Mouse (Mus musculus): ENCODE results near the gene Adcyap1r1. TPM values are rescaled to one million over a fixed set of nuclear protein-coding genes. Genes with fewer than 3 reads are reported as not detected.

Gene Adcyap1r1
- 1 to 10 TPM; 4.4 to 4.5 TPM for total RNA-seq (2021)
- polyA plus RNA-seq (2012; rRNA removed), result 4.8 and 7.4 TPM in 2 replicates
- long read RNA-seq, partial matches to known transcripts, result 0 of 1 reads
- long read RNA-seq, other reads (novel, unspliced or antisense), result 0 of 1 reads

GRCm38 (mm10) chr6:55451771-55452371, at the start of gene Adcyap1r1:
Gene Adcyap1r1 (plus strand): TSS chr6:55451978.
- Histone ChIP-seq H3K27me3 (ENCODE audit: control insufficient read depth, insufficient read depth, low read length) (peaks cover 2% of the 10 kb centered on the region), H3K36me3 (ENCODE audit: control insufficient read depth, insufficient read depth, low read length) (no peaks in the 10 kb centered on the region), H3K27ac (peak within 1 kb of the TSS; percentile 51), H3K4me1 (ENCODE audit: control insufficient read depth, insufficient read depth, low read length) (0 out of 2 replicates have a peak, but pooled peaks cover 1% of the 10 kb centered on the region), H3K9ac (ENCODE audit: low read depth, low read length) (peak within 1 kb of the TSS; percentile 55), H3K4me3 (peak within 1 kb of the TSS; percentile 52), H3K79me2 (replicated peaks; ENCODE audit: control insufficient read depth, insufficient read depth, low read length) (no peaks in the 10 kb centered on the region)
- WGBS, result under 1% methylated on average over 58 of the region's 58 CpGs
- peak; percentile 44 to 62 for DNase-seq
- no peak for TF ChIP-seq EP300 (IDR thresholded peaks at IDR 0.05; ENCODE audit: insufficient read depth, low read depth, low read length)
- TF ChIP-seq POLR2A (IDR thresholded peaks at IDR 0.05; ENCODE audit: insufficient read depth, low read depth, low read length), result no peak
- TF ChIP-seq CTCF (IDR thresholded peaks at IDR 0.05), result no peak
- intact Hi-C loops (cut with DNase I), result loop anchor here (5.0 kb wide), 2 partner anchors 40 to 55 kb away; no protein-coding TSS in a partner anchor

- 57% methylated on average over 9 of the region's 9 CpGs for WGBS
- H3K4me1 ChIP-seq (ENCODE audit: control insufficient read depth, insufficient read depth, low read length), result peaks cover 10% of the 10 kb centered on the region
- no peaks in the 10 kb centered on the region for H3K79me2 ChIP-seq (replicated peaks; ENCODE audit: control insufficient read depth, insufficient read depth, low read length)
- no peaks in the 10 kb centered on the region for H3K36me3 ChIP-seq (ENCODE audit: control insufficient read depth, insufficient read depth, low read length)
- intact Hi-C loops (cut with DNase I), result no loop called here
- no peak overlapping the region for H3K4me3 ChIP-seq
- TF ChIP-seq CTCF (IDR thresholded peaks at IDR 0.05), result no peak
- no peak for TF ChIP-seq EP300 (IDR thresholded peaks at IDR 0.05; ENCODE audit: insufficient read depth, low read depth, low read length)
- no peak for TF ChIP-seq POLR2A (IDR thresholded peaks at IDR 0.05; ENCODE audit: insufficient read depth, low read depth, low read length)
- H3K27me3 ChIP-seq (ENCODE audit: control insufficient read depth, insufficient read depth, low read length), result no peaks in the 10 kb centered on the region
- peak; percentile 39 to 53 for DNase-seq
- H3K9ac ChIP-seq (ENCODE audit: low read depth, low read length), result no peak overlapping the region
- H3K27ac ChIP-seq, result peak overlapping the region; percentile 7; the same call in 1 of the 2 replicates
Measured at GRCm38 (mm10) chr6:55402041-55402776, 49.6 kb upstream of the Adcyap1r1 start.

GRCm38 (mm10) chr6:55403411-55404309, 48.1 kb upstream of the Adcyap1r1 start:
- 61% methylated on average over 9 of the region's 9 CpGs for WGBS
- Histone ChIP-seq H3K4me1 (ENCODE audit: control insufficient read depth, insufficient read depth, low read length) (peaks cover 12% of the 10 kb centered on the region), H3K4me3 (no peak overlapping the region), H3K27me3 (ENCODE audit: control insufficient read depth, insufficient read depth, low read length) (no peaks in the 10 kb centered on the region), H3K79me2 (replicated peaks; ENCODE audit: control insufficient read depth, insufficient read depth, low read length) (no peaks in the 10 kb centered on the region), H3K27ac (peak overlapping the region; percentile 17), H3K36me3 (ENCODE audit: control insufficient read depth, insufficient read depth, low read length) (no peaks in the 10 kb centered on the region), H3K9ac (ENCODE audit: low read depth, low read length) (no peak overlapping the region)
- peak in 1 of 2 experiments; percentile 35 for DNase-seq
- intact Hi-C loops (cut with DNase I), result no loop called here
- TF ChIP-seq POLR2A (IDR thresholded peaks at IDR 0.05; ENCODE audit: insufficient read depth, low read depth, low read length) (no peak), EP300 (IDR thresholded peaks at IDR 0.05; ENCODE audit: insufficient read depth, low read depth, low read length) (no peak), CTCF (IDR thresholded peaks at IDR 0.05) (no peak)

- peaks cover 11% of the 10 kb centered on the region for H3K4me1 ChIP-seq (ENCODE audit: control insufficient read depth, insufficient read depth, low read length)
- TF ChIP-seq CTCF (IDR thresholded peaks at IDR 0.05) (no peak), POLR2A (IDR thresholded peaks at IDR 0.05; ENCODE audit: insufficient read depth, low read depth, low read length) (no peak), EP300 (IDR thresholded peaks at IDR 0.05; ENCODE audit: insufficient read depth, low read depth, low read length) (no peak)
- WGBS, result 62% methylated on average over 5 of the region's 5 CpGs
- no peaks in the 10 kb centered on the region for H3K36me3 ChIP-seq (ENCODE audit: control insufficient read depth, insufficient read depth, low read length)
- H3K79me2 ChIP-seq (replicated peaks; ENCODE audit: control insufficient read depth, insufficient read depth, low read length), result no peaks in the 10 kb centered on the region
- DNase-seq, result no peak
- no peak overlapping the region for H3K4me3 ChIP-seq
- no peaks in the 10 kb centered on the region for H3K27me3 ChIP-seq (ENCODE audit: control insufficient read depth, insufficient read depth, low read length)
- intact Hi-C loops (cut with DNase I), result no loop called here
- H3K27ac ChIP-seq, result peak overlapping the region; percentile 2; the same call in 1 of the 2 replicates
- no peak overlapping the region for H3K9ac ChIP-seq (ENCODE audit: low read depth, low read length)
Measured at GRCm38 (mm10) chr6:55404421-55404990, 47.3 kb upstream of the Adcyap1r1 start.

GRCm38 (mm10) chr6:55407345-55407744, 44.4 kb upstream of the Adcyap1r1 start:
- 65% methylated on average over 4 of the region's 4 CpGs for WGBS
- H3K4me3 ChIP-seq, result no peak overlapping the region

More at GRCm38 (mm10) chr6:55407345-55407744, 44.4 kb upstream of the Adcyap1r1 start:
- intact Hi-C loops (cut with DNase I), result no loop called here
- no peak for DNase-seq
- Histone ChIP-seq H3K79me2 (replicated peaks; ENCODE audit: control insufficient read depth, insufficient read depth, low read length) (no peaks in the 10 kb centered on the region), H3K9ac (ENCODE audit: low read depth, low read length) (no peak overlapping the region), H3K36me3 (ENCODE audit: control insufficient read depth, insufficient read depth, low read length) (no peaks in the 10 kb centered on the region), H3K27ac (no peak overlapping the region), H3K27me3 (ENCODE audit: control insufficient read depth, insufficient read depth, low read length) (no peaks in the 10 kb centered on the region), H3K4me1 (ENCODE audit: control insufficient read depth, insufficient read depth, low read length) (peaks cover 8% of the 10 kb centered on the region)
- TF ChIP-seq EP300 (IDR thresholded peaks at IDR 0.05; ENCODE audit: insufficient read depth, low read depth, low read length), result no peak
- no peak for TF ChIP-seq POLR2A (IDR thresholded peaks at IDR 0.05; ENCODE audit: insufficient read depth, low read depth, low read length)

Measured in heart, adult 2 months (tissue).